Mouse (Mus musculus): Measurements from ENCODE around the gene Ulk4. TPM values are rescaled to one million over a fixed set of nuclear protein-coding genes. Genes with fewer than 3 reads are reported as not detected.
A peak's percentile ranks its signal among the peaks of the same experiment; 100 is the strongest.

Gene Ulk4
- total RNA-seq, 2 experiments from 2014 or later, result 7.4 to 9.1 TPM

DNA sequence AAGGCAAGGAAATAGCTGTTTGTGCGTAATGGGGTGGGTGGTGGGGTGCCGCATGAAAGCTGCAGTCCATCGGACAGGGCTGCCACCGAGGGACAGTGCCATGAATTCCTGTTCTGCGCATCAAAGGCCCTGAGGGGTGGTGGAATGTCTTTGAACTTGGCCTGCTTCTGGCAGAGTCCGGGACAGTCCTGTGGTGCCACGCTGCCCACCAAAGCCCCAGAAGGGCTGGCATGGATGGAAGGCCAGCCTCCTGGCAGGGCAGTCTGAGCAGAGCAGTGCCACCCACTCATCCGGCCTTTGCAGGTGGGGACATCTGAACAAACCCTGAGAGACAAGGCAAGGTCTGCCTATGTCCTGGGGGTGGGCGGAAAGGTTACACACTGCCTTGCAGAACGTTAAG lies 312.0 kb downstream of the Ulk4 start:
- intact Hi-C loops (cut with DNase I), result no loop called here
- no peak for DNase-seq (ENCODE audit: low spot score in 2 of 2)

DNA sequence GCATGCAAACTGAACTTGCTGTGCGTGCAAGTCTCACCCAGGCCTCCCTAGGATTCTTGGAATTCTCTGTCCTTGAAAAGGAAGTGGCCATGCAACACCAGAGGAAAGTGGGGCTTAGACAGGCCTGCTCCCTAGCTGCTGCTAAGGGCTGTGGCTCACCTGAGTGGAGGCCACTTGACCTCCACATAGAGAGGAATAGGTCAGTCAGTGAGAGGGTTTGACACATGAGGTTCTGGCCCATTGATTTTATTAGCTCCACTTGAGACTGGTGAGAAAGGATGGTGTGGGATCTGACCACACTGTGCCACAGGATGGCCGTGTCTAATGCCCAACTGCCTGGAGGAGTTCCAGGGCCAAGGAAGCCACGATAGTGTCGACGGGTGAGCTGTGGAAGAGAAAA lies 312.8 kb downstream of the Ulk4 start:
- DNase-seq (ENCODE audit: low spot score in 2 of 2), result no peak
- intact Hi-C loops (cut with DNase I), result no loop called here

DNA sequence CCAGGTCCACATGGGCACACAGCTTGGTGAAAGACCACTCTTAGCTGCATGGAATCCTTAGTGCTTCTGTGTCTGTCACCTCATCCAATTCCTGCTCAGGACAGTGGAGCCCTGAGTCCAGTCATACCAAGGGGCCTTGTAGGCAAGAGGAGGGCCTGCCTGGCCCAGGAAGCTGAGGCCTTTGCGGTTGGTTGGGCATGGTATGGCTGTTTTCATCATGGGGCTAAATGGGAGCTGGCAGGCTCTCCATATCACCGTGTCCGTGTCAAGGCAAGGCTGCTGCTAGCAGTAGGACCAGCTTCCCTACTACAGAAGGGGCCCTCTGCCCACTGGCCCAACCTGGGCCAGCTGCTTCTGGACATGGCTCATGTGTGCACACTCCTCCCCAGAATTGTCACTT lies 313.3 kb downstream of the Ulk4 start:
- intact Hi-C loops (cut with DNase I), result no loop called here
- no peak for DNase-seq (ENCODE audit: low spot score in 2 of 2)

DNA sequence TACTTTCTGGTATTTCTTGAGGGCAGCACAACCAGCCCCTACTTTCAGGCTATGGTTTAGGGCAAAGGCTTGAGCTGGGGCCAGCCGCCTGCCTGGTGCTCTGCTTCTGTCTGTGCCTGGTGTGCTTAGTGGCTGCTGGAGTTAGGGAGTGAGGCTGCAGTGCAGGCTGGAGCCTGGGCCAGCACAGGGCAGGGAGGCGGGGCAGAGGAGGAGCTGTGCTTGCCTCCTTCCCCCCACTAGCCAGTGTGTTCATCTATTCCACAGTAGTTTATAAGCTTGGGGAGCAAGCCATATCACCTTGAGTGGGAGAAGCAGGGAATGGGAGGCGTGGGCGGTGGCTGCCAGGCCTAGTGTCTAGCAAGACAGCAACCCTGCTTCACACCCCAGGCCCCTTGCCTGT lies 313.9 kb downstream of the Ulk4 start:
- intact Hi-C loops (cut with DNase I), result no loop called here
- DNase-seq (ENCODE audit: low spot score in 2 of 2), result no peak

DNA sequence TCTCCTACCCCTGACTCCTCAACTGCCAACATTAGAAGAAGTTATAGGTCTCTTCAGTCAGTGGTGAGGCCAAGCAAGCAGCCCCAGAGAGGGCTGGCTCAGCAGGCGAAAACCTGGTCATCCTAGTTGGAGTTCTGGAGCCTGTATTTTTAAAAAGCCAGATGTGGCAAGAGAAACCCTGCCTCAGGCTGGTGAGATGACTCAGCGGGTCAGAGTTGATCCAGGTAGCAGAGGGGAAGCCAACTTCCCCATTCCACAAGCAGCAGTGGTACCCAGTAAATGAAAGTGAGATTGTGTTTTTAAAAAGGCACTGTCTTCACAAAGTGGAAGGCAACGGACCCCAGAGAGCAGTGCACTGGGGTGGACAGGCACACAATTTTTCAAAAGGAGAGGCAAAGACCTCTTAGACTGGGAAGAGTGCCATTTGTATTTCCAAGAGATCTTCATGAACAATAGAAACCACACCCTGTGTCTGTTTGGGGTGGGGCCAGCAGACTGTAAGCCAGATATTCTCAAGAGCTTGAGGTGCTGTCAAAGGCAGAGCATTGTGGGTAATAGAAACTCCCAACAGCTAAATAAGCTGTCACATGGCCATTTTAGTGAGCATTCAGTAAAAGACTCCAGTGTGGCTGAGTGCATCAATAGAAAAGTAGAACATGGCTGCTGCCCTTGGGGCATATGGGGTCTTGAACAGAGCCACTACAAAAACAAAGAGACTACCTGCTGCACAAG lies 314.9 kb downstream of the Ulk4 start:
- no peak for DNase-seq (ENCODE audit: low spot score in 2 of 2)
- intact Hi-C loops (cut with DNase I), result no loop called here

DNA sequence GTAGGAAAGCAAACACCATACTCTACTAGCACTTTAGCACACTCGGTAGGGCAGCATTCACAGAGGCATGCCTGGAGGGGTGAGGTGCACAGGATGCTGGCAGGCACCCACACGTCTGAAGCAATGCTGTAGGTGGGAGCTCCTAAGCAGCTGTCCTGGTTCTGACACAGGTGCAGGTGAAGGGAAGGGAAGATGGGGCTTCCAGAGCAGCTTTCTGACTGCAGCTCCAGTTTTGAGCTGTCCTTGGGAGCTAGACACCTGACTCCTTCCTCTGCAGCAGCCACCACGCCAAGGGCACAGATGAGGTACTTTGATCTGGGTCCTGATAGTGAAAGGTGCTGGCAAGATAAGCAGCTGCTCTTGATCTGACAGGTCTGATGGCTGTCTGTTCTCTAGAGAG lies 315.5 kb downstream of the Ulk4 start:
- intact Hi-C loops (cut with DNase I), result no loop called here
- DNase-seq (ENCODE audit: low spot score in 2 of 2), result no peak

DNA sequence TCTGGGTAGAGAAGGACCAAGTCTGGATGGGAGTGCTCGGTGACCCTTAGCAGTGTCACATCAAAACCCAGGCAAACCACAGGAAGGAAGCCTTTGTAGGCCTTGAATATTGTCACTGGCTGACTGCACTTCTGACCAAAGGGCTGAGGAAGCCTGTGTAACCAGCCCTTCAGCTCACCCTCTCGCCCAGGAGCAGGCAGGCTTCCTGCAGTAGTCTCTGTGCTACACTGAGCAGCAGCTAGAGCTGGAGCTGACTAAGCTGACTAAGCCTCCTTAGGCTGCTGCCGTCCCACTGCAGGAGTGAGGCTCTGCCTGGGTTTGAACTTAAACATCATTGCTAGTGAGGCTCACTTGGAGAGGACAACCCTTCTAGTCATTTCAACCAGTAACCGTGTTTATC lies 316.4 kb downstream of the Ulk4 start:
- DNase-seq (ENCODE audit: low spot score in 2 of 2), result no peak
- intact Hi-C loops (cut with DNase I), result no loop called here

DNA sequence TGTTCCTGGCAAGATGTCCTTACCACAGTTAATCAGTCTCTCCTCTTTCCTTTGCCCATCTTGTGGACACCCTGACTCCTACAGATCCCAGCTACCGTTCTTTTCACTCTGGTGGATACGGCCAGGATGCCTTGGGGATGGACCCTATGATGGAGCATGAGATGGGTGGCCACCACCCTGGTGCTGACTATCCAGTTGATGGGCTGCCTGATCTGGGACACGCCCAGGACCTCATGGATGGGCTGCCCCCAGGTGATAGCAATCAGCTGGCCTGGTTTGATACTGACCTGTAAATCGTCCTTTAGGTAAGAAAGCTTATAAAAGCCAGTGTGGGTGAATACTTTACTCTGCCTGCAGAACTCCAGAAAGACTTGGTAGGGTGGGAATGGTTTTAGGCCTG lies 317.8 kb downstream of the Ulk4 start:
- intact Hi-C loops (cut with DNase I), result no loop called here
- no peak for DNase-seq (ENCODE audit: low spot score in 2 of 2)

DNA sequence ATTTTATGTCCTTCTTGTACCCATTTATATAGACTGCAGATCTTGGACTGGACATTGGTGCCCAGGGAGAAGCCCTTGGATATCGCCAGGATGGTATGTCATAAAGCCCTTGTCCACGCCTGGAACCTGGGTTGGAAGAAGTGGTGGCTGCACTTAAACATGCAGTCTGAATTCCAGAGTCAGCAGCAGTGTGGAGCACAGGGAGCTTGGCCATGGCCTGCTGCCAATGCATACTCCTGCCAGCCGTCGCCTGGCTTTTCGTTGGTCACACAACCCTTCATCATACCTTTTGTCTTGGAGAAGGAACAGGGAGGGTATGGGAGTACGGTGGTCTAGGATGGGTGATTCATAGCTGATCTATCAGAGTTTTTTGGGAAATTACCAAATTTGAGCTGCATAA lies 318.4 kb downstream of the Ulk4 start:
- DNase-seq (ENCODE audit: low spot score in 2 of 2), result no peak
- intact Hi-C loops (cut with DNase I), result no loop called here

DNA sequence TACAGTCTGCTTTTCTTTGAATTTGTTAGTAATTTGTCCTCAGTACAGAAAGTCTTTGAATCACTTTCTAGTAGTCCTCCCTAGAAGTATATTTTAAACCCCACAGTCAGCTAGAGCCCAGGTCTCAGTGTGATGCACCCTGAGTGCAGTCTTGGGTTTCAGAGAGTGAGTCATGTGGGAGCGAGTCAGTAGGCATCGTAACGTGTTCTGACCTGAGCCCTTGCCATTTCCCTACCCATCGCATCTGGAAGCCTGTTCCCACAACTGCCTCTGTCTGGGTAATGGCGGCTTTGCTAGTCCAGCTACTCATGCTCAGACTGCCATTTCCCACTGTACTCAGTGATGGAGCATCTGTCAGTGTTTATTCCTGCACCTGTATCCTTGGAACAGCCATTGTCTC lies 318.9 kb downstream of the Ulk4 start:
- DNase-seq (ENCODE audit: low spot score in 2 of 2), result no peak

DNA sequence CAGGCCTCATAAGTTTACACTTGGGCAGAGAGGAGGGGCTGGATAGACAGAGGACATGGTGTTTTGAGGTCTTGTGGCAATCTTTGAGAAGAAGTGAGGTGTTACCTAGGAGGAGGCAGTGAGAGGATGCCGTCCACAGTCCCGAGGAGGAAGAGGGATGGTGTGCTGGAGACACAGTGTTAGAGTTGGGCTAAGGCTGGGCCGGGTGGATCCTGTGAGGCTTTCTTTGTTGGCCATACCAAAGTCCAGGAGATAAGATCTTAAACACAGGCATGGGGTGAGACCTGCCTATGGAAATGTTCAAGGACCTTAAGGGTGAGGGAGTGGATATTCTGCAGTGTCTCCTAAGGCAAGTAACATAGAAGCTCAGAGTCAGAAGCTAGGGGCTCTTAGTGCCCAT lies 325.1 kb downstream of the Ulk4 start:
- intact Hi-C loops (cut with DNase I), result no loop called here

More for the DNA sequence above, 318.9 kb downstream of the Ulk4 start:
- intact Hi-C loops (cut with DNase I), result no loop called here

DNA sequence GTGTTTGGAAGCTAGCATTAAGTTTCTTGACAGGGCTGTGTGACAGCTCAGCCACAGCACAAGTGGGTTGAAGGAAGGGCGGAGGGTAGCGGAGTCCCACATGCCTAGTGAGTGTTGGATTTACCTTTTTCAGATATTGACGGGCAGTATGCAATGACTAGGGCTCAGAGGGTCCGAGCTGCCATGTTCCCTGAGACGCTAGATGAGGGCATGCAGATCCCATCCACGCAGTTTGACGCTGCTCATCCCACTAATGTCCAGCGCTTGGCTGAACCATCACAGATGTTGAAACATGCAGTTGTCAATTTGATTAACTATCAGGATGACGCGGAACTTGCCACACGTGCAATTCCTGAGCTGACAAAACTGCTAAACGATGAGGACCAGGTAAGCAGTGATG lies 326.2 kb downstream of the Ulk4 start:
- intact Hi-C loops (cut with DNase I), result no loop called here
- DNase-seq (ENCODE audit: low spot score in 2 of 2), result no peak

More for the DNA sequence above, 325.1 kb downstream of the Ulk4 start:
- DNase-seq (ENCODE audit: low spot score in 2 of 2), result no peak

DNA sequence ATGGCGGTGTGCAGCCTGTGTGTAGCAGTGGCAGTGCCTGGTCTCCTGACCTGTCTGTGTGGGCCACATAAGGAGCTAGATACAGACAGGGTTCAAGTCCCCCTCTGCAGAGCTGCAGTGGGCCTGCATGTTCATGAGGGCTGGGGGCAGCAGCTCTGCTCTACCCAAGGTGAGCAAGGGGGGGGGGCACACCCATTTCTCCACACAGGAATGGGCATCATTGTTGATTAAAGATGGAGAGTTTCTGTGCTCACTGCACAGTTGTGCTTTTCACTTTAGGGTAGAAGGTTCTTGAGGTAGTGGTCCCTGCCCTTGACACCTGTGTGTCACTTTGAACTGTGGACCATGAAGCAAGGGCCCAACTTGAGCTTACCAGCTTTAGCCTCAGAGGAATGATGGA lies 328.2 kb downstream of the Ulk4 start:
- intact Hi-C loops (cut with DNase I), result no loop called here
- DNase-seq (ENCODE audit: low spot score in 2 of 2), result no peak

DNA sequence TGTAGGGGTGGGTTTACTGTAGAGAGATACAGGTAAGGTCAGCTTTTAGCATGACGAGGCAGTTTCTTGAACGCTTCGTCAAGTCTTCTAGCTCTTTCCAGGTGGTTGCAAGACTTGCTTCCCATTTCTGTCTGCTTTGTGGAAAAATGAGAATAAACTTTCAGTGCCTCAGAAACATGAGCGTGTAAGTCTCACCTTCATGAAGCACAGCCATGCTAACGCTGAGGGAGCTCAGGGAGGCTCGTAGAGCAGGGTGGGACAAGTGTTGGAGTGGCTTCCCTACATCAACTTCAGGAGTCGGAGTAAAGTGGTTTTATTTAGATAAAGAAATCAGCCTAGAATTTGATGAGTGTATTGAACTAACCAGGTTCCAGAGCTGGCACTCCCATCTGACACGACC lies 330.9 kb downstream of the Ulk4 start:
- intact Hi-C loops (cut with DNase I), result no loop called here
- DNase-seq (ENCODE audit: low spot score in 2 of 2), result no peak

DNA sequence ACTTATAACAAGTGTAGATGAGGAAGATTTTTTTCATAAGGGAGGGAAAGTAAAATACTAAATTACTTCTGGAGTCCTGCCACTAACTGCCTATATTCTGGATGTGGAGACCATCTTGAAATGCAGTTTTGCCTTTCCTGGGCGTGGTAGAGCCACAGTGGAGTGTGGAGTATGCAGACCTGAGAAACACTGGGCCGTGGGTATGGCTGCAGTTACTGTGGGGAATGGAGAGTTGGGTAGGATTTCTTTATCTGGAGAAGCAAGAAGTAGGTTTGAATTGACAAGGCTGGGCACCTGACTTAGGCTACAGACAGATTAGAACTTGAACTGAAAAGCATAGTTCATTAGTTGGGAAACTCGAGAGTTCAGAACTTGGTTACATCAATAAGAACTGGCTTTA lies 332.8 kb downstream of the Ulk4 start:
- intact Hi-C loops (cut with DNase I), result no loop called here
- no peak for DNase-seq (ENCODE audit: low spot score in 2 of 2)

DNA sequence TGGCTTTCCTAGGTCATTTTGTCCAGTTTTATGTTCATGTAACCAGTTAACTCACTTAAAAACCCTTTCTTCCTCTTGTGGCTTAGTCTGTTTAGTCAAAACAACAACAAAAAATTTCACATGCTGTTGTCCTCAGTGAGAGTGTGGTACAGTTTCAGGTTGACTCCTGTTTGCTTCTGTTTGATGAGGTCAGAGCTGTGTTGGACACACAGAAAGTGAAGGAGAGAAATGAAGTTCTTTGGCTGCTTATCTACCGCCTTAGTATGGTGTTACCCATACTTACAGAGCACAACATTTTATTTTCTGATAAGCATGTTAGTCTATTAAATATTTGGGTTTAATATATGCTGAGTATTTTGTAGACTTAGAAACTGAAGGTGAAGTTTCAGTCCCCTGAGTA lies 333.2 kb downstream of the Ulk4 start:
- intact Hi-C loops (cut with DNase I), result no loop called here

DNA sequence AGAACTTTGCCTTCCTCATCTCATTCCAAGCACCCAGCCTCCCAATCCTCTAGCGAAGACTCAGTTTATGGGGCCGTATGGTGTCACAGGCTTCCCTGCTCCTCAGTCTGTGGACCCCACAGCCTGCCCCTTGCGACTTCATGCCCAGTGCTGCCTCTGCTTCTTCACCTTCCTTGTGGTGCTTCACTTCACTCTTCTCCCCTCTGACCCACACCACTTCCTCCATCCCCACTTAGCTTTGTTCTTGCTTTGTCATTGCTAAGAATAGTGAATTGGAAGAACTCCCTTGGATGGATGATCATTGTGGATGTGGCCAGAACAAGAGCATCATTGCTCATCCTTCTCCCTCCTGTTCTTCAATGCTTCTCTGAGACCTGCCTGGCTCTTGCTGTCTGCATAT lies 336.1 kb downstream of the Ulk4 start:
- intact Hi-C loops (cut with DNase I), result no loop called here
- DNase-seq (ENCODE audit: low spot score in 2 of 2), result no peak

More for the DNA sequence above, 333.2 kb downstream of the Ulk4 start:
- DNase-seq (ENCODE audit: low spot score in 2 of 2), result no peak

DNA sequence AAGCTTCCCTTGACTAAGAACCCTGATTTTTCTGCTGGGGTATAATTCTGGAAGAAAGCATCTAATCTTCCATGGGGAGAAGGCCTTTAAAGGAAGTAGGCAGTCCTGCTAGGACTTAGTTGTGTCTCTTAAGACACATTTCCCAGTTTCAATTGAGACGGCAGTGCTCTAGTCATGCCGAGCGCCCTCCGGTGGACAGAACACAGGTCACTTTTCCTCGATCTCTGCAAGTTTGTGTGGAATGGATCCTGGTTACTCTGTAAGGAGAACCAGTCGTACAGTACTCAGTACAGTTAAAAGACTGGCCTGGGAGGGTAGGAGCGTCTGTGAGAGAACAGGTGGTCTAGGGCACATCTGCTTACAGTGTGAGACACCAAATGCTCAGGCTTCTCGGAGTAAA lies 340.6 kb downstream of the Ulk4 start:
- peak; percentile 64 to 76 for DNase-seq (ENCODE audit: low spot score in 2 of 2)
- intact Hi-C loops (cut with DNase I), result loop anchor here (5.0 kb wide), 1 partner anchor 159 kb away; no protein-coding TSS in a partner anchor

DNA sequence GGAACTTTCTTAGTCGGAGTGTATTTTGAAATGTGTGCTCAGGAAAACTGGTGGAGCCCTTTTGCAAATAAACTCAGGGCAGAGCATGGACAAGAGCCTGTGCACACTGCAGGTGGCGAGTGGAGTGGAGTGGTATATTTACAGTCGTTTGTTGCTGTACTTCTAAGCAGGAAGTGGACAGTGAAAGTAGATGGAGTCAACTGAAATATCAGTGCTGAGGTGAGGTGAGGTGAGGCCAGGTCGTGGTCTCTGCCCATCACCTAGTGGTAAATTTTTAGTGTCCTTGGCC lies 341.4 kb downstream of the Ulk4 start:
- intact Hi-C loops (cut with DNase I), result loop anchor here (5.0 kb wide), 1 partner anchor 158 kb away; no protein-coding TSS in a partner anchor
- DNase-seq (ENCODE audit: low spot score in 2 of 2), result no peak

DNA sequence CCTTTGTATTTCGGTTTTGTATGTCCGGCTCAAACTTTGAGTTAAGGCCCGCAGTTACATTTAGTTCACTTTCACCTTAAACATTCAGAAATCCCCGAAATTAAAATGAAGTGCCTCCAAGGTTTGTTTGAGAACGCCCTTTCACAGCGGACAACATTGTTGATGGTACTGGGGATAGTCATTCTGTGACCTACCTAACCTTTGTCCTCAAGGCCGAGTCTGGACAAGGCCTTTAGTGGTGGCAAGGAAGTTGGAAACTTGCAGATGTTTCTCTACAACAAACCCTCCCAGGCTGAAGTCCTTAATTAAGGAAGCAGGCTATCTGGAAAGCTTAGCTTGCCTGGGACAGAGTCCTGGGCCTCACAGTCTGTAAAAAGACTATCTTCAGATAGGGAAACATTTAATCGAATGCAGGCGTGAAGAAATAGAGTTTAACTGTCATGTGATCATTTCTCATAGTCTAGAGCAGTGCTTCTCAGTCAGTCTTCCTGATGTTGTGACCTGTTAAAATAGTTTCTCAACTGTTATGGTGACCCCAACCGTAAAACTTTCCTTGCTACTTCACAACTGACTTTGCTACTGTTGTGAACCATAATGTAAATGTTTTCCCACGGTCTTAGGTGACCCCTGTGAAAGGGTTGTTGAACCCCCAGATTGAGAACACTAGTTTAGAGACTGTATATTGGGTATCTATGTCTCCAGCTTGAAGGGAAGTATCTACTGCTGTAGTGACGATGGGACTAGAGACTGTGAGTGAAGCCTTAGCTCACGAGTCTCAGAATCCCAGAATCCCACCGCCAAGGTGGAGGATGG lies 342.0 kb downstream of the Ulk4 start:
- intact Hi-C loops (cut with DNase I), result loop anchor here (5.0 kb wide), 4 partner anchors 63 to 243 kb away; no protein-coding TSS in a partner anchor

More for the DNA sequence above, 342.0 kb downstream of the Ulk4 start:
- no peak for DNase-seq (ENCODE audit: low spot score in 2 of 2)

Measured in left cerebral cortex, postnatal 25 days (tissue).